Mouse (Mus musculus) limb, embryonic 14.5 days (tissue): Measurements from ENCODE around the gene Wdr34. TPM values are rescaled to one million over a fixed set of nuclear protein-coding genes. Genes with fewer than 3 reads are reported as not detected.

ENCODE experiments used
- ATAC-seq: fragments of 200-750 bp; cut with Nextera tagmentation; 2 replicates; pipeline ENCODE4 v1.8.0; 2017; ENCODE audit warnings: low read depth, moderate number of reproducible peaks, moderate TSS enrichment; ENCODE audit not compliant: low FRiP score
- DNase-seq: peaks from one replicate; pipeline ENCODE4 v3.0.0-alpha.2; 2015; ENCODE audit warnings: low spot score
- H3K27ac ChIP-seq: fragments of 300-500 bp; sonication (generic); replicated peaks from 2 replicates; pipeline ENCODE4 v1.5.1; 2014; ENCODE audit warnings: low read depth, mild to moderate bottlenecking, low read length, moderate library complexity, mixed read lengths
- H3K27me3 ChIP-seq: fragments of 300-500 bp; sonication (generic); 2 replicates; pipeline ENCODE4 v1.6.1; 2014; ENCODE audit warnings: low read length, mixed read lengths; ENCODE audit not compliant: control insufficient read depth, insufficient read depth
- H3K36me3 ChIP-seq: fragments of 300-500 bp; sonication (generic); 2 replicates; pipeline ENCODE4 v1.6.1; 2014; ENCODE audit warnings: mild to moderate bottlenecking, low read length, moderate library complexity, mixed read lengths; ENCODE audit not compliant: control insufficient read depth, insufficient read depth
- H3K4me1 ChIP-seq: fragments of 300-500 bp; sonication (generic); 2 replicates; pipeline ENCODE4 v1.6.1; 2014; ENCODE audit warnings: antibody characterized with exemption, low read length, mixed read lengths; ENCODE audit not compliant: control insufficient read depth, insufficient read depth
- H3K4me2 ChIP-seq: fragments of 300-500 bp; sonication (generic); replicated peaks from 2 replicates; pipeline ENCODE4 v1.6.1; 2014; ENCODE audit warnings: low read depth, mild to moderate bottlenecking, low read length, moderate library complexity; ENCODE audit not compliant: severe bottlenecking
- H3K4me3 ChIP-seq: fragments of 300-500 bp; sonication (generic); replicated peaks from 2 replicates; pipeline ENCODE4 v1.5.1; 2014; ENCODE audit warnings: low read length
- H3K9ac ChIP-seq: fragments of 300-500 bp; sonication (generic); 2 replicates; pipeline ENCODE4 v1.6.1; 2014; ENCODE audit warnings: mild to moderate bottlenecking, low read depth, low read length, moderate library complexity; ENCODE audit not compliant: severe bottlenecking
- H3K9me3 ChIP-seq: fragments of 300-500 bp; sonication (generic); 2 replicates; pipeline ENCODE4 v1.6.1; 2016; ENCODE audit warnings: low read length; ENCODE audit not compliant: control insufficient read depth
- POLR2A ChIP-seq: fragments of 200-500 bp; IDR thresholded peaks from 2 replicates; pipeline ENCODE4 v1.8.0; 2012; ENCODE audit warnings: inconsistent platforms, mild to moderate bottlenecking, moderate library complexity, borderline replicate concordance; ENCODE audit not compliant: insufficient read depth, insufficient read length; ENCODE audit errors: extremely low read depth
- WGBS: fragments of 180-500 bp; shearing (Covaris S2); extraction: QIAGEN DNeasy Blood & Tissue Kit; methylation state at CpG from one replicate; pipeline ENCODE4 v1.1.7; 2014; 5-methylcytosine and 5-hydroxymethylcytosine counted together
- polyA plus RNA-seq, 2 experiments: library from polyadenylated mRNA; depleted of rRNA in 1 of 2; stranded (reverse) in 1 of 2; unstranded in 1 of 2; fragments of >200 nt; fragmentation: Nextera tagmentation in 1 of 2; extraction: Ambion mirVana in 1 of 2; gene quantifications; 2 replicates each; pipeline versions ENCODE4 v1.2.1 to v1.2.3; 2012 to 2014

The Wdr34 gene
- polyA plus RNA-seq, 2 experiments, result 30.1 to 44.0 TPM

- under 1% methylated on average over 27 of the region's 69 CpGs for WGBS
- DNase-seq (no peak), ATAC-seq (peak; percentile 13)
- Histone ChIP-seq H3K4me1 (peaks cover 24% of the 10 kb centered on the region), H3K27ac (peak overlapping the region; percentile 99), H3K27me3 (no peaks in the 10 kb centered on the region), H3K9me3 (no peaks in the 10 kb centered on the region), H3K9ac (peak overlapping the region; percentile 97), H3K4me2 (peak overlapping the region; percentile 60), H3K36me3 (peaks cover 29% of the 10 kb centered on the region), H3K4me3 (peak overlapping the region; percentile 98)
- TF ChIP-seq POLR2A, result no peak
These were observed 18.6 kb upstream of the Wdr34 start for GRCm38 (mm10) chr2:30067031-30067888.

DNA sequence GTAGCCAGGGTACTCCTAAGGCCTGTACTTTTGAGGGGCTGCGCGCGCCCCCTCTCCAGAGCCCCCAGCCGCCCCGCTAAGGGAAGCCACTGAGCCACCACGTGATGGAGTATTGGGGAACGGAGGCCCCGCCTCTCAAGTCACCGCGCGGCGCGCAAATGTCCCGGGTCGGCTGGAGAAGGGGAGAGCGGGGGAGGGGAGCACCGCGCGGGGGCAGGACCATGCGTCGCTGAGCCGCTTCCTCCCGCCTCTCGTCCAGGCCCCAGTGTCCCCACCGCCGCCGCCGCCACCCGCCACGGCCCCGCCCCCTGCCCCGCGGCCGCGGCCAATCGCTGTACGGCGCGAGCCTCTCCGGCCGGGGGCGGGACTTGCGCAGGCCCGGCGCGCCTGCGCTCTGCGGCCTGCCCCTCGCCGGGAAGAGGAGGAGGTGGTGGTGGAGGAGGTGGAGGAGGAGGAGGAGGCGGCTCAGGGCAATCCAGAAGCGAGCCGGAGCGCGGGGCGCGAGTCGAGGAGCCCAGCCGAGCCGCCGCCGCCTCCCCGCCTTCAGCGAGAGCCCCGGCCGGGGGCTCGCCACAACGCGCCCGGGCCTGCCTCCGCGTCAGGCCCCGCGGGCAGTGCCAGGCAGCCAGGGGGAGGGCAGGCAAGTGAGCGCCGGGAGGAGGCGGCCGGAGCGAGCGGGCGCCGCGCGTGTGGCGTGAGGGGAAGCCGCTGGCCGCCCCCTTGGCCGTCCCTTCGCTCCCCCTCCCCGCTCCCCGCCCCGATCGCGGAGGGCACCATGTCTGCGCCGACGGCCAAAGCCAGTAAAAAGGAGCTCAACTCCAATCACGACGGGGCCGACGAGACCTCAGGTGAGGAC lies 17.6 kb upstream of the Wdr34 start:
- Histone ChIP-seq H3K27me3 (no peaks in the 10 kb centered on the region), H3K36me3 (peaks cover 26% of the 10 kb centered on the region), H3K4me1 (peaks cover 24% of the 10 kb centered on the region), H3K4me2 (peak overlapping the region; percentile 66), H3K27ac (peak overlapping the region; percentile 99), H3K9me3 (no peaks in the 10 kb centered on the region), H3K4me3 (peak overlapping the region; percentile 98), H3K9ac (peak overlapping the region; percentile 97)
- peak; percentile 63; the same call in 1 of the 2 replicates for TF ChIP-seq POLR2A
- WGBS, result 2% methylated on average over 25 of the region's 101 CpGs
- DNase-seq (peak; percentile 96), ATAC-seq (peak; percentile 91)

- Histone ChIP-seq H3K27me3 (no peaks in the 10 kb centered on the region), H3K9ac (peak overlapping the region; percentile 59; the same call in 1 of the 2 replicates), H3K36me3 (peaks cover 12% of the 10 kb centered on the region), H3K4me2 (peak overlapping the region; percentile 74), H3K4me1 (peaks cover 24% of the 10 kb centered on the region), H3K9me3 (no peaks in the 10 kb centered on the region), H3K27ac (no peak overlapping the region), H3K4me3 (peak overlapping the region; percentile 59; the same call in 1 of the 2 replicates)
- ATAC-seq (no peak), DNase-seq (no peak)
- 27% methylated on average over 3 of the region's 3 CpGs for whole genome bisulfite sequencing
- no peak for TF ChIP-seq POLR2A
These were observed 15.6 kb upstream of the Wdr34 start for GRCm38 (mm10) chr2:30064298-30064697.

DNA sequence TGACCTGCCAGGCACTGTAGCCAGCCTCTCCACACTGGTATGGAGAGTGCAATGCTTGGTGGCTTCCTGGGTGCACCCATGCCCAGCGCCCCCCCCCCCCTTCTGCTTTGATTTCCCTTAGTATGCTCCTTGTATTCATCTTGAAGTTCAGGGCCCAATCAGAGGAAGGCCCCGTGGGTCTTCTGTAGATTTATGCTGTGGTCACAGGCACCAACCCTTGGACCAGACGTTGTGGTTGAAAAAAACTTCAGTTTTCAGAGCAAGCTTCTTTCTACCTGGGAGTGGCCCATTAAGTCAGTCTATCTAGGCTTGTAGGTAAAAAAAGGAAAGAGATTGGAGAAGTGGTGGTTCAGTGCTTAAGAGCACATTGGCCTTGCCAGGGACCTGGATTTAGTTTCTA lies 15.1 kb upstream of the Wdr34 start:
- Histone ChIP-seq H3K9ac (peak overlapping the region; percentile 59; the same call in 1 of the 2 replicates), H3K9me3 (no peaks in the 10 kb centered on the region), H3K27ac (peak overlapping the region; percentile 80; the same call in 1 of the 2 replicates), H3K4me2 (peak overlapping the region; percentile 74), H3K4me3 (peak overlapping the region; percentile 59), H3K4me1 (peaks cover 24% of the 10 kb centered on the region), H3K27me3 (no peaks in the 10 kb centered on the region), H3K36me3 (peaks cover 7% of the 10 kb centered on the region)
- TF ChIP-seq POLR2A, result no peak
- DNase-seq, result no peak
- whole genome bisulfite sequencing, result 12% methylated on average over 3 of the region's 3 CpGs
- no peak for ATAC-seq

GRCm38 (mm10) chr2:30063235-30063634 lies 14.6 kb upstream of the Wdr34 start:
- no peak for TF ChIP-seq POLR2A
- Histone ChIP-seq H3K4me2 (peak overlapping the region; percentile 74), H3K4me1 (peaks cover 24% of the 10 kb centered on the region), H3K27me3 (no peaks in the 10 kb centered on the region), H3K4me3 (peak overlapping the region; percentile 59), H3K36me3 (peaks cover 1% of the 10 kb centered on the region; the same call in 1 of the 2 replicates), H3K9me3 (no peaks in the 10 kb centered on the region), H3K9ac (peak overlapping the region; percentile 59), H3K27ac (peak overlapping the region; percentile 80)
- DNase-seq (no peak), ATAC-seq (no peak)
- 4% methylated on average over 8 of the region's 8 CpGs for WGBS
